Mouse (Mus musculus) thymus, adult 2 months (tissue): ENCODE data around the gene Hoxd12.

Source experiments
- CTCF ChIP-seq: fragments of 200-500 bp; IDR thresholded peaks from 2 replicates; pipeline ENCODE4 v1.5.1; 2012; ENCODE audit warnings: mild to moderate bottlenecking, control low read depth, low read length, moderate library complexity, borderline replicate concordance; ENCODE audit not compliant: control insufficient read depth, poor library complexity, insufficient read depth; ENCODE audit errors: extremely low read depth
- POLR2A ChIP-seq: fragments of 200-500 bp; IDR thresholded peaks from 2 replicates; pipeline ENCODE4 v1.6.1; 2012; ENCODE audit warnings: mild to moderate bottlenecking, low read length, control low read depth, moderate library complexity; ENCODE audit not compliant: control insufficient read depth, poor library complexity, insufficient read depth; ENCODE audit errors: extremely low read depth

- TF ChIP-seq POLR2A: no peak
- no peak for TF ChIP-seq CTCF
Measured at GRCm38 (mm10) chr2:74653781-74654535, 20.9 kb upstream of the Hoxd12 start.
